Mouse (Mus musculus): ENCODE measurements around the gene Cd302.
A peak's percentile ranks its signal among the peaks of the same experiment; 100 is the strongest.

Gene Cd302

DNA sequence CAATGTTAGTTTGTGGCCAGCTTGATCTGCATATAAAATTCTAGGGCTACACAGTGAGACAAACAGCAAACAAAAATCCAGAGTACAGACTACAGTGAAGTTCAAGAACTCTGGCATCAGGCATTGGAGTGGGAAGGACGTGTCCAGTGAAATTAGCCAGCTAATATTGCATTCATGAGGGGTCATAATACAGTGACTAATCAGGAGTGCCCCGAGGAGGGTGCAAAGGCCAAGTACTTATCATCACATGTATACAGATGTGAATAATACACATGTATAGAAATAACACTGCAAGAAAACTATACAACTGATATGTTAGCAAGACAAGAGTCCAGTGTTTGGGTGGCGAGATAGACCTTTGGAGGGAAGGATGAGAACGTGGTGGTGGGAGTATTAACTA is 31.5 kb downstream of the Cd302 start:
- no peak for DNase-seq

GRCm38 (mm10) chr2:60234506-60234905 is 49.8 kb downstream of the Cd302 start:
- no peak for DNase-seq

GRCm38 (mm10) chr2:60233147-60233546 is 51.1 kb downstream of the Cd302 start:
- no peak for DNase-seq

DNA sequence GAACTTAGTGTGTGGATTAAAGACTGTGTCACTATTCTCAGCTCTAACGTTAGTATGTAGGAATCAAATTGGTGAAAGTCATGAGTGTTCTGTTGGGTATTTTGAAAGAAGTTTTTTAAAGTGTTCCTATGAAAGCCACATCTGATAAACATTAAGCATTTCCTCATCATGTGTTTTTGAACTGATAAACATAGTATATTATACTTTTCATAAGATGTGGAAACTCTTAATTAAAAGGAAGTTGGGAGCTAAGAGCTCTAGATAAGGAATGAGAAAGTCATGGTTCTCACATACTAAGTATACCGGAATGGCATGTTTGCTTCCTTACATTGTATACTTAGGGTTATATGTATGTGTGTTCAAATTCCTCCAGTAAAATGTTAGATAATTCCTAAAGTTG is 53.9 kb downstream of the Cd302 start:
- no peak for DNase-seq

GRCm38 (mm10) chr2:60228470-60228869 is 55.8 kb downstream of the Cd302 start:
- DNase-seq = no peak

GRCm38 (mm10) chr2:60223489-60223888 is 60.8 kb downstream of the Cd302 start:
- DNase-seq = no peak

DNA sequence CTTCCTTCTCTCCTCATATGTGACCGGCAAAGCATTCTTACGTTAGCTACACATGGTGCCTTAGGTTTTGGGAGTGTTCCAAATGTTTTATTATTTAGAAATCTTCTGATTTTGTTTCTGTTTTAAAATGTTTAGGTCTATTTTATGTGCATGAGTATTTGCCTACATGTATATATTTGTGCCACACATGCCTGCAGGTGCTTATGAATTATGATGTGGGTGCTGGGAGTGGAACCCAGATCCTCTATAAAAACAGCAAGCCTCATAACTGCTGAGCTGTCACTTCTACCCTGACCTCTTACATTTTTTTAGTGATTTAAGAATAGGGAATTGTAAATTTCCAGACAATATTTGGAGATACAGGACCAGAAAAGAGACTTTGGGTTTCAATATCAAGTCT is 62.3 kb downstream of the Cd302 start:
- DNase-seq = no peak

DNA sequence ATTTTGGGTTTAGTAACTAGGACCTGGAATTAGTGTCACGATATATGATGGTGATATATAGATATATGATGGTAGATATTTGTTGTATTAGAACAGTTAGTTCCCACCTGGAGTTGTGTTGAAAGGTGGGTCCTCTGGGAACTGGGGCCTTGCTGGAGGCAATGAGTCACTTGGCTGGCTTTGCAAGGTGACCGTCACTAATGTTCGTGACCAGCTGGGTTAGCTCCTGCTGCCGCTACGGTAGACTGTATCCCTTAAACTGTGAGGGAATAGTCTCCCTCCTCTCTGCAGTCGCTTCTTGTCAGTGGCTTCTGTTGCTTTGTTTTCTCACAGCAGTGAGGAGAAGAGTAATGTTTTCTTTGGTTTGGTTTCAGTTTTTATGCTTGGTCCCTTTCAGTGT is 63.1 kb downstream of the Cd302 start:
- no peak for DNase-seq

DNA sequence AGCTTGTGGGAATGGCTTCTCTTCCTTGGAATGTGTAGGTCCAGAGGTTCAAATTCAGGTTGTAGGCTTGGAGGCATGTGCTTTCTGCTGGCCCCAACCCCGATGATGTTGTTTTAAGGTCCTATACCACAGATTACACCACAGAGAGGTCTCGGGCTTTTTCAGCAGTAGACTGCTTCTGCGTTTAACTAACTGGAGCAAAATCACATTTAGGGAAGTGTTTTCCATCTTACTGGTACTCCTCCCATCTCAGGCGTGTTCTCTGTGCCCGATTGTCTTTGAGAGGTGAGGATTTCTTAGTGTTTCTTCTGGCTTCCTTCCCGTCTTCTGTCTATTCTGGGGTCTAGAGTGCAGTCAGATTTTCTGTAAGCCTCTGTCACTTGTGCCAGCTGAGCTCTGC is 66.7 kb downstream of the Cd302 start:
- no peak for DNase-seq

DNA sequence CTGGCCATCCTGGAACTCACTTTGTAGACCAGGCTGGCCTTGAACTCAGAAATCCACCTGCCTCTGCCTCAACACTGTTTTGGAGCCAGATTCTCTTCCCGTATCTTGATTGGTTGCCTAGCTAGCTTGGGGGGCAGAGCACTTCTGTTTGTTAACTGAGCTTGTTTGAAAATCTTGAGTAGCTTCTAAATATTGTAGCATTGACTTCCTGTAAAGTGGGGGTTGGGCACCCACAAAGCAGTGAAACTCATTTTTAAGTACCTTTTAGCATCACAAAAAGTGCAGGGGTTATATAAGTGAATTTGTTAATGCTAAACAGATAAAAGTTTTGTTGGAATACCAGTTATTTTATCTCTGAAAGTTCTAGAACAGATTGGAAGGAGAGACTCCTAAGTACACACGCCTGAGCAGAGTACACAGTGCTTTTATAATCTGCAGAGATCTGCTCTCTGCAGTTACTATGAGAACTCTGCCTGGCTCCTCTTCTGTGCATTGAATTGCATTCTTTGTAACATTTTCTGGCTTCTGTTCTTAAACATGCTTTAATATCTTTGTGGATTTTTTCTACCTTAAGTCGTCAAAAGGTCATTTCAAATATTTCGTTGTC is 67.6 kb downstream of the Cd302 start:
- DNase-seq = no peak

DNA sequence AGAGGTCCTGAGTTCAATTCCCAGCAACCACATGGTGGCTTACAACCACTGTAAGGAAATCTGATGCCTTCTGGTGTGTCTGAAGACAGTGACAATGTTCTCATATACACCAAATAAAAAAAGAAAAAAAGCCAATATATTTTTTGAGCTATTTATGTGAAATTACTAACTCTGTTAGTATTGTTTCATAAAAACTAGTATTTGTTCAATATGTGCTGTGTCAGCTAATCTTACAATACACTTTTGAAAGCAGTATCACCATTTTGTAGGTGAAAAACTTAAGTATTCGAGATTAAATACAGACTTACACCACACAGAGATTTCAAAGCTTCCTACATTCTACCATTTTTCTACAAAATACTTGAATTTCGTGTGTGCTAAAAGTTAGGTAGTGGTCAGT is 69.6 kb downstream of the Cd302 start:
- DNase-seq = no peak

GRCm38 (mm10) chr2:60212488-60212887 is 71.8 kb downstream of the Cd302 start:
- DNase-seq = no peak

GRCm38 (mm10) chr2:60210821-60211220 is 73.5 kb downstream of the Cd302 start:
- DNase-seq = no peak

GRCm38 (mm10) chr2:60209703-60210651 is 74.3 kb downstream of the Cd302 start, which contains the start of the genes Baz2b and March7:
Gene Baz2b, minus strand, starts transcription at chr2:60209839.
Gene March7, plus strand, starts transcription at chr2:60209887.
- peak; percentile 84 for DNase-seq

DNA sequence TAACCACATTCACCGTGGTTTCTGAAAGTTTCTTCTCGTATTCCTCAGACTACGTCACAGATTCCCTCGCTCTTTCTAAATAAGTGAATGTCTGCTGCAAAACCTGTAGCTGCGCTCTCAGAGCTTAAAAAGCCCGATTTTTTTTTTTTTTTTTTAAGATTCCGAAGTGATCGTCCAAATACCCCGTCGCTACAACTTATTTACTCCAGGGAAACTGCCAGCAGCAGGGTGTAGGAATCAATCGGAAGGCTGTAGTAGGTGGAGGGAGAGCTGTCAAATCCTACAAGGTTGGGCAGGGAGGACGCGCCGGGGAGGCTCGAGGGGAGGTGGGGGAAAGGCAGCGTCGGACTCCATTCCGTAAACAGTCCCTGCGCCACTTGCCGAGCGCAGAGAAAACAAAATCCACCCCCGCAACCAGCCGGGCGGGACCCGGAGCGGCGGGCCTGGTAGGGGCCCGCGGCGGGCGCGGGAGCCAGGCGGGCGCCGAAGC is 75.1 kb downstream of the Cd302 start:
- peak; percentile 61 for DNase-seq

- no peak for DNase-seq
Measured at GRCm38 (mm10) chr2:60205795-60206194, 78.5 kb downstream of the Cd302 start.

GRCm38 (mm10) chr2:60204162-60204561 is 80.1 kb downstream of the Cd302 start:
- DNase-seq = no peak

GRCm38 (mm10) chr2:60203733-60204132 is 80.6 kb downstream of the Cd302 start:
- DNase-seq = no peak

GRCm38 (mm10) chr2:60202900-60203530 is 81.3 kb downstream of the Cd302 start:
- DNase-seq = no peak
